Mouse (Mus musculus) kidney, adult 18-20 months (tissue): Measurements from ENCODE around the gene Olfr1378.

Experiments
- DNase-seq: peaks from one replicate; pipeline ENCODE4 v3.0.0; 2021

Olfr1378 gene

DNA sequence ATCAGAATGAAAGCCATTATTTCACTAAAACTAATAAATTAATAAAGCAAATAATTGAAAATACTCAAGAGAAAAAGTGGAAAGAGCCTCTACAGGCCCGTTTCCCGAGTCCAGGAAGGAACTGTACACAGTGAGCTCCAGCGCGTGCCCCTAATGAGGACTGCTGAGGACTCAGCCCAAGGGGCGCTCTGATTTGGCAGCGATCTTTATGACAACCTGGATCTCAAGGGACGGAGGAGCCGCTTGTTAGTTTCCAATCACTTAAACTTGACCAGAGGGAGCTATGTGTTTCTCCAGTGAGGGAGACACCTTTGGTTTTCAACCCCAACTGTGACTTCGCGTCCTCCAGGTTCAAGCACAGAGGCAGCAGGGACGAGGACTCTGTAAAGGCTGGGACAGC lies at the start of gene Olfr1378:
Olfr1378 (plus strand) TSS at position 301 of the 400 bp plus-strand sequence.
- no peak for DNase-seq

DNA sequence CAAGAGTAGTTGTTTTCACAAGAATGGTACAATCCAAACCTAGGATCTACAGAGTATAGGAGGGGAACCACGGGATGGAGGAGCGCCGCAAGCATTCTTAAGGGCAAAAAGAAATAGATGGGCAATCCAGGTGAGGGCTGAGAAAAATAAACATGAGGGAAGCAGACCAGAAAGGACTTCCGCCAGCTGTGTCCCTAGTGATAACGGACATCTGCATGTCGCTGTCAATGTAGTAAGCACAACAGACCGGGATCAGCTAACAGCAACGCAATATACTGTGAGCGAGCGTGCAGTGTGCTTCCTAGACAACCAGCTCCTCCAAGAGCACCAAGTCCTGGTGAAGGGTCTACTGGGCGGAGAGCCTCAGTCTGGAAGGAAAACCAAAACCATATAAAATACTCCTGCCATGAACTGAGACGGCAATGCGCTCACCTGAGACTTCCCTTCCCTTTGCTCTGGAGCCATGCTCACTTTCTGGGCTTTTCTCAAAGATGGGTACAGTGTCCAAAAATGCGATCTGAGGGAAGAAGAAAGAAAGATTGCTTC lies 35.8 kb upstream of the Olfr1378 start:
- no peak for DNase-seq

DNA sequence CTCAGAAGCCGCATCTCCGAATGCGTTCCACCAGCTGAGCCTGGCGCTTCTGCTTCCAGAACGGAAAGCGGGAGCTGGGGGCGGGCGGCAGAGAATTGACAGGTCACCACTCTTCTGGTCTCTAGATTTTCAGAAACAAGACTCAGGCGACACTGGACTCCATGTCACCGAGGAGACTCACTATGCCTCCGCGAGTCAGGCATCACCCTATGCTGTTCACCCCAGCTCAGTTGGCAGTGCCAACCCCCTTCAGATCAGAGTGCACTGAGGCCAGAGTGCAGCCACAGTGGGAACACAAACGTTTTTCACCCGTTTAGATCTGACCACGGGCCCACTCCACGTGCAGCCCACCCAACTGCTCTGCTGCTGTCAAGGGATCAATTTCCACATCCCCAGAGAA lies 35.3 kb upstream of the Olfr1378 start:
- no peak for DNase-seq

DNA sequence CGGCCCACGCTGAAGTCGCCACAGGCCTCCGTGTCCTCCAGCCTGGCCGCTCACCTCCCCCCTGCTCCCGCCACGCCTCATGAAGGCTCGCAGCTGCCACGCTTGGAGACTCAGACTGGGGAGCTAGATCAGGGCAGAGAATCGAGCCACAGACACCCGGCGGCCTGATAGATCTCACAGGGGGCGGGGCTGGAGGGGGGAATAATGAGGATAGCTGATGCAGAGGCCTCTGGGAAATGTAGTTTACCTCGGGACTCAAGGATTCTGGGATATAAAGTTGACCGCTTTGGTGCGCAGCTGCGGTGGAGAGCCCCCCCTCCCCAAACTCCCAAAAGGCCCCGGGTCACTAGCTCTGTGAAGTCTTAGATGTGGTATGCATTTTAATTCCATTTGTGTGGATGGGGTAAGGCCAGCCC lies 34.9 kb upstream of the Olfr1378 start, which contains the start of gene Zfp354b:
Zfp354b (minus strand) TSS at position 183 of the 416 bp plus-strand sequence.
- peak; percentile 86 for DNase-seq

DNA sequence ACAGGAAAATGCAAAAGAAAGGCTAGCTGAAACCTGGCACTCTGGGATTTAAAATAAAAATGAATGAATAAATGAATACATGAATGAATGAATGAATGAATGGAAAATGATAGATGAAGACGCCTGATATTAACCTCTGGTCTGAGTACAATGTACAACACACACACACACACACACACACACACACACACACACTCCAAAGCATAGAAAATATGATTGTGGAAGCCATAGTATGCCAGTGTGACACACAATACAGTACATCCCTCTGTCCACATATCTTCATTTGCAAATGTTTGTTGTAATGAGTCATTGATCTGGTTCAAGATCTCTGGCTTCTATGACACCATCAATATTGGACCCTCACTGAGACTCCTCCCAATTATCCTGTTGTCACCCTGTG lies 34.3 kb upstream of the Olfr1378 start:
- no peak for DNase-seq

DNA sequence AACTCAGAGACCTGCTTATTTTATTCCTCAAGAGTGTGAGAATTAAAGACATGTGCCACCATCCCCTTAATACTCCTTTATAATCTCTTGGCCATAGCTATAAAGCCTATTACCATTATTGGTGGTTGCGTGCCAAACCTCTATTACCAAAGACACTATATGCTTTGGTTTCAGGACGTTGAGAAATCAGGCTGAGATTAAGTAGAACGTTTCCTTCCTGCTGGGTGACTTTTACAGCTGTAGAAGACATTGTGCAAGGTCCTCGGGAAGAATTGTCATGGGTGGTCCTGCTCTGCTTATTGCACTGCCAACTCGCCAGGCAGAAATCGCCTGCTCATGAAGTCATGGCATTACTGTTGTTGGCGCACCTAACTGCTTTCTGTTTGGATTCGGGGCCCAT lies 27.9 kb upstream of the Olfr1378 start:
- DNase-seq = no peak

DNA sequence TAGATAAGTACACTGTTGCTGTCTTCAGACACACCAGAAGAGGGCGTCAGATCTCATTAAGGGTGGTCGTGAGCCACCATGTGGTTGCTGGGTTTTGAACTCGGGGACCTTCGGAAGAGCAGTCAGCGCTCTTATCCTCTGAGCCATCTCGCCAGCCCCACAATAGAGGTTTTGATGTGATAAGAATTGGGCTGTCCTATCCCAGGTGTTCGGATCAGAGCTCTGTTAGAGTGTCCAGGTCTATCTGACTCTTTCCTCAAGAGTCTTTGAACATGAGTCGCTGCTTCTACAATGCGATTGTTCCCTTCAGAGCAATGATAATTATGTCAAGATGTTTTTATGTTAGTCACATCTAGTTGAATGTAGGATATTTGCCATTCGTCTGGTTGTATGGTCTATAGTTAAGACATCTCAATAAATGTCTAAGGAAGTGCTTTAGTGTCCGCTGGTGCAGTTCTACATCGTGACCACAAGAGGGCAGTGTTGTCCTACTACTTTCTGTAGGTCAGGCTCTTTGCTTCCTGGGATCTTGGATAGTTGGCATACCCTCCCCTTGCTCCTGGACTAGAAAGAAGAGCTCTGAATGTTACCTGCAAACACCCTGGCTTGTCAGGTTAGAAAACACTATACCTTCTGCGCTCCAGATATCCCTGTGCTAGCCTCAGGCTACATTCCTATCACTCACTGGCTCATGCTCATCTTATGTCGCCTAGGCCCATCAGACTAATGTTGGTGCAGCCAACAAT lies 26.5 kb upstream of the Olfr1378 start:
- DNase-seq = peak; percentile 17

DNA sequence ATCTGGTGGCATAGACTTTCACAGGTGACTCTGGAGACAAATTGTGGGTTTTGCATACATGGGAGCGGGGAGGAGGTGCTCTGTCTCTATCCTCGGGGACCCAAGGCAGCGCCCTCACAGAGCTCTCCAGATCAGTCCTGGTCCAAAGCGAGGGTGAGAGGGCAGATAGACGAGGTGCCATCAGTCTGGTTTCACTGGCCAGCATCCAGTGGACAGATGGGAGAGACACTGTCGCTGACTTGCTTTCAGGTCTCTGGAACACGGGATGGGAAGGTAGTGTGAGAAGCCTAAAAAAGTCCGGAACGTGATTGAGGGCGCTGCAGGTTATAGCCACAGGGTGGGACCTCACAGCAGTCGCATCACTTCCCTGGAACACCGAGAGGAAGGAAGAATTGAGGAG lies 23.9 kb upstream of the Olfr1378 start:
- DNase-seq = no peak

DNA sequence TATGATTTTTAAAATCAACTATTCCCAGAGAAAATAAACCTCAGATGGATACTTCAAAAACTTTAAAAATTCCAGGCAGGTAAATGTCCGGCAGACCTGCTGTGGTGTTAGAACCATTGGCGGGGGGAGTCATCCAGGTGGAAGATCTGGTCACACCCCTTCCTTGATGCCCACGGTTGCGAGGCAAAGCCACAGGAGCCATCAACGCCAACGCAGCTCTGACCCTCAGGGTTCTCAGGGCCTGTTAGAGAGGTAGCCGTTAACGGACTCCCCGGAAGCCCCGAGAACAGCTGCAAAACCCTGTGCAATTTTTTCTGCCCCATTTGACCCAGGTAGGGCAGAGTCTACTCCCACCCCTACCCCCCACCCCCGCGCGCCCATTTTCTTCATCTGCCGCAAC lies 22.8 kb upstream of the Olfr1378 start, which contains the start of gene 4933414I15Rik:
4933414I15Rik (minus strand) TSS at position 260 of the 400 bp plus-strand sequence.
- DNase-seq = no peak

DNA sequence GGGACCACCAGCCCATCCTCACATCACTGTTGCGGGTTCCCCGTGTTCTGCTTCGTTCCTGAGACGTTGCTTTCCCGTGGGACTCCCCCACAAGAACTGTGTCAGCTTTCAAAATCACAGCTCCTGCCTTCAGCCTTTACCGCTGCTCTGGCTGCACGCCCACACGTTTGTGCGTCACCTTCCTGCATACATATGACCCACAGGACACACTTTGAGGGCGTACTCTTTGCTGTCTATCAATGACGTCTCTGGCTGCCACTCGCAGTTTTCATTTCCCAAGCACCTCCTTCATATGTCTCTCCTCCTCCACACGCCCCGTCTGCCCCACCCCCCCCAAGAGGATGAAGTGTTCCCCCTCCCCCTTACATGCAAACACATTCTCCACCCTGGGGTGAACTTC lies 14.0 kb upstream of the Olfr1378 start:
- no peak for DNase-seq

DNA sequence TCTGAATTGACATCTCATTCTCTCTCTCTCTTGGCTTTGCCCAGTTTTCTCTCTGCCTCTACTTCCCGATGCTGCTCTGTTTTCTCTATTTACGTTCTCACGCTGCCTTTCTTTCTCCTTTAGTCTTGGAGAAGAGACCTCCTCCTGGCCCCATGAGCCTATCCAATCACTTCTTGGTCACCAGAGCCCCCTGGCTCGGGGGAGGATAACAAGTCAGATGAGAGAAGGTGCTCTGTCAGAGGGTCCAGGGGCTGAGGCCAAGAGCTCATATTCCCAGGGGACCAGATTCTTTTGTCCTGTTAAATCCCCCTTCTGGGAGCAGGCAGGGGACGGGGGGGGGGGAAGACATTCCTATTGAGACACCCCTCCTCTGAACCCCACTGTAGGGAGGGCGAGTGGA lies 12.7 kb upstream of the Olfr1378 start, which contains the start of gene Prop1:
Prop1 (minus strand) TSS at position 101 of the 400 bp plus-strand sequence.
- no peak for DNase-seq

DNA sequence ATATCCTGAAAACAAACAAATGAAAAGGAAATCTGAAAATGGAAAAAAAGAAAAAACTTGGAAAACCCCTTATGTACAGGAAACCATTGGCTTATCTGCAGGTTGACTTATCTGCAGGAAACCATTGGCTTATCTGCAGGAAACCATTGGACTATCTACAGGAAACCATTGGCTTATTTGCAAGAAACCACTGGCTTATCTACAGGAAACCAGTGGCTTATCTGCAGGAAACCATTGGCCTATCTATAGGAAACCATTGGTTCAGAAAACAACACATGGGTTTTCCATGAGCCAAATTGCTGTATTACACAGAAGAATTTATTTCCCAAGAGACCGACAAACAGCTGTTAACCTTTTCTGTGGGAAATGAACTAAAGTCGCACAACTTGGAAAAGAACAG lies 1.4 kb upstream of the Olfr1378 start:
- DNase-seq = no peak

DNA sequence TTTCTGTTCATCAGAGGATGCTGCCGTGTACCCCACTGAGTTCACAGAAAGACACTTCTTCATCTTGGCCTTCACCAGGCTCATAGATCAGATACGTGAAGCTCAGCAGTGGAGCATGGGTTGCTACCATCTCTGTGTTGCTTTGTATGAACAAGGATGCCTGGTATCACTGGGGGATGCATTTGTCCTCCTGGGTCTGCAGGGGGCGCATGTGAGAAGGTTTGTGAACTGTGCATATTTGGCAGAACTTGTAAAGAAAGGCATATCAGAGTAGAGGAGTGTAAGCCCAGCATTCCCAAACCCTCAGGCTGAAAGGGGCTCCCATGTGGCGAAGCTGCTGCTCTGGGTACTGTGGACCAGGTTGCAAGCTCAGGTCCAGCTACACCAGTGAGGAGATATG lies 10.9 kb downstream of the Olfr1378 start:
- DNase-seq = no peak

DNA sequence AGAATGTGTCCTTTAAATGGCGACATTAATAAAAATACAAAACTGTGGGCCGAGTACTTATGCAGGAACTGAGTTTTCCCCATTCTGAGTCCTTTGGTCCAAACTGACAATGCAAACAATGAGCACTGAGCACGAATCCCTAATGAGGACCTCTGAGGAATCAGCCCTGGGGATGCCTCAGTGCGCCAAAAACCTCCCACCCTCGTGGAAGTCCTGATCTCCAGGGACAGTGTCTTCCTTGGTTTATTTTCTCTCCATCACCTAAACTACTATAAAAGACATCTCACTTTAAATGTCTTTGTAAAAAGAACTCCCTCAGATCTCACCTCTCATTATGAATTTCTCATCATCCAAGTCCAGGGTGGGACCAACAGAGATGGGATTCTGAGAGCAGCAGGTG lies 15.3 kb downstream of the Olfr1378 start, which contains the start of gene Olfr1377:
Olfr1377 (plus strand) TSS at position 301 of the 400 bp plus-strand sequence.
- no peak for DNase-seq

DNA sequence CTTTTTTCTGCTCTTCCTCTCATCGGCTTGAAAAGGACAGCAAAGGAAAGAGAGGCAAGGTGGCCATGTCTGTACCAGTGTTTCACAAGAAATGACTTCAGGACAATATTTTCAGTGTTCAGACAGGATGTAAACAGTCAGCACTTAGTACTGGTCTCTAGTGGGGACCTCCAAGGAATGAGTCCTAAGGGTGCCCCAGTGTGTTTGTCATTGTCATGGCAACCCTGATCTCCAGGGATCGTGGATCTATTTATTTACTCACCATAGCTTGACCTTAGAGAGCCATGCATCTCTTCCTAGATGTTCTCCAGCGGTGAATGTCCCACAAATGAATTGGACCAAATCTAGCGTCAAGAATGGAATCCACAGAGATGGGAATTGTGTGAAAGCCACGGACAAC lies 37.0 kb downstream of the Olfr1378 start, which contains the start of gene Olfr51:
Olfr51 (plus strand) TSS at position 301 of the 400 bp plus-strand sequence.
- no peak for DNase-seq

DNA sequence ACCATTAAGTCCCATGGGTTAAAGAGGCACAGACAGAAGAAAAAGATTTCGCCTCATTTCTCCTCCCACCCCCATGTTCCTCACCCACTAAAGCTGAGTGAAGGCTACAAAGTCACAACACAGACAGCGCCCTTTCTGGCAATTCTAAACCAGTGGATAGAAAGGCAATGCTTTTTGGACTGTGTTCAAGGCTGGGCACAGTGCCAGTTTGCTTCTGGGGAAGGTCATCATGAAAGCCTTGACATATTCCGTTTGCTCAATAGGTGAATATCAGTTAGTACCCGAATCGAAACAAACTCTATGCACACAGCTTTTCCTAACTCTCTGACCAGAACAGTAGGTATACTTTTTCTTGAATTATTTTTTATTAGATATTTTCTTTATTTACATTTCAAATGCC lies 45.5 kb downstream of the Olfr1378 start:
- DNase-seq = peak; percentile 45

DNA sequence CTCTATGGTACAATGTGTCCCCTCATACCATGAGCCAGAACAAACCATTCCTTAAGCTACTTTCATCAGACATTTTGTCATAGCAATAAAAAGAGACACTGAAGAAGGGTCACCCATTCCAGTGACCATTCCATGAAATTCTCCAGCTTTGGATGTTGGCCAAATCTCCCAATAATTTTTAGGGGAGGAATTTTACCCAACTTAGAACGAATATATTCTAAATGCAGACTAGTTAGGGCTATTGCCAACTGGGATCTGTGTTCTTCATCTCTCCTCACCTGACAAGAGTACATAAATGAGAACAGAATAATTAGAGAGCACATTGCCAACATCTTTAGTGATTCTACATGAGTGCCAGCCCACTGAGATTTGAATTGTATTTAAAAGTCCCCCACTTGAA lies 47.6 kb downstream of the Olfr1378 start, which contains the start of gene Olfr54:
Olfr54 (plus strand) TSS at position 301 of the 400 bp plus-strand sequence.
- no peak for DNase-seq

DNA sequence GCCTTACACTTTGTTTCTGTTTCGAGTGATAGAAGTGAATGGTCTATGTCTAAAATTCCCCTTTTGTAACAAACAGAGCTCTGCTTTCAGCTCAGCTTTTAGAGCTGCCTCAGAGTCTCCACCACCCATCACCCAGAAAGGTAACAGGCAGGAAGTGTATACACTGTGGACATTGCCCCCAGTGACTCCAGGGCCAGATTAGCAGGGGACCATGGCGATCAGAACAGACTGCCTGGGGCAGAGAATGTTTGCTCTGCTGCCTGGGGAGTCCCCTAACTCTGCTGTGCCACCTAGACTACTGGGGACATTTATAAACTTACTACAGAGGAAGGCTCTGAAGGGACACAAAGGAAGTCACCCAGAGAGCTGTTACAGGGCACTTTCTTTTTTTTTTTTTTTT lies 50.0 kb downstream of the Olfr1378 start:
- no peak for DNase-seq
